Mouse (Mus musculus) kidney, adult 2 months (tissue): ENCODE measurements around the gene Fam53b. TPM values are rescaled to one million over a fixed set of nuclear protein-coding genes. Genes with fewer than 3 reads are reported as not detected.

Experiments used
- DNase-seq: peaks from one replicate; pipeline ENCODE4 v3.0.0; 2021
- H3K27ac ChIP-seq: fragments of 200-500 bp; 2 replicates; pipeline ENCODE4 v1.5.1; 2012; ENCODE audit warnings: low read depth, low read length, control low read depth, inconsistent platforms; ENCODE audit not compliant: insufficient read depth
- H3K27me3 ChIP-seq: fragments of 200-500 bp; replicated peaks from 2 replicates; pipeline ENCODE4 v1.6.1; 2012; ENCODE audit warnings: mild to moderate bottlenecking, moderate library complexity, low read length, inconsistent platforms; ENCODE audit not compliant: control insufficient read depth, insufficient read depth
- H3K36me3 ChIP-seq: fragments of 200-500 bp; 2 replicates; pipeline ENCODE4 v1.6.1; 2012; ENCODE audit warnings: mild to moderate bottlenecking, moderate library complexity, low read length, inconsistent platforms; ENCODE audit not compliant: control insufficient read depth, insufficient read depth
- H3K4me1 ChIP-seq: fragments of 200-500 bp; 2 replicates; pipeline ENCODE4 v1.6.1; 2011; ENCODE audit warnings: low read length; ENCODE audit not compliant: control insufficient read depth, insufficient read depth
- H3K4me3 ChIP-seq: fragments of 200-500 bp; 2 replicates; pipeline ENCODE4 v1.5.1; 2011; ENCODE audit warnings: mild to moderate bottlenecking, low read depth, low read length, control low read depth; ENCODE audit not compliant: insufficient read depth
- CTCF ChIP-seq: fragments of 200-500 bp; conservative IDR thresholded peaks from 2 replicates; pipeline ENCODE4 v1.5.1; 2011; ENCODE audit warnings: low read depth, mild to moderate bottlenecking, control low read depth, low read length, moderate library complexity, mixed read lengths; ENCODE audit not compliant: insufficient read depth, insufficient read length
- POLR2A ChIP-seq: fragments of 200-500 bp; IDR thresholded peaks from one replicate; pipeline ENCODE4 v1.6.1; 2011; ENCODE audit warnings: low read depth, low read length, control low read depth
- WGBS: fragments of 180-500 bp; shearing (Covaris S2); methylation state at CpG from one replicate; pipeline ENCODE4 v1.1.7; 2018; 5-methylcytosine and 5-hydroxymethylcytosine counted together
- polyA plus RNA-seq: library from polyadenylated mRNA; depleted of rRNA; stranded (reverse); fragments of >200 nt; gene quantifications from 2 replicates; pipeline ENCODE4 v1.2.3, GENCODE M21; 2012

Gene Fam53b
- polyA plus RNA-seq, 1 experiment, result 29.3 TPM

GRCm38 (mm10) chr7:132749504-132749903 is 64.2 kb downstream of the Fam53b start:
- no peak overlapping the region for H3K4me3 ChIP-seq
- no peaks in the 10 kb centered on the region for H3K27me3 ChIP-seq
- peaks cover 33% of the 10 kb centered on the region for H3K4me1 ChIP-seq
- TF ChIP-seq POLR2A (no peak), CTCF (no peak)
- no peak overlapping the region for H3K27ac ChIP-seq
- H3K36me3 ChIP-seq, result no peaks in the 10 kb centered on the region
- no peak for DNase-seq
- 89% methylated on average over 11 of the region's 11 CpGs for WGBS

DNA sequence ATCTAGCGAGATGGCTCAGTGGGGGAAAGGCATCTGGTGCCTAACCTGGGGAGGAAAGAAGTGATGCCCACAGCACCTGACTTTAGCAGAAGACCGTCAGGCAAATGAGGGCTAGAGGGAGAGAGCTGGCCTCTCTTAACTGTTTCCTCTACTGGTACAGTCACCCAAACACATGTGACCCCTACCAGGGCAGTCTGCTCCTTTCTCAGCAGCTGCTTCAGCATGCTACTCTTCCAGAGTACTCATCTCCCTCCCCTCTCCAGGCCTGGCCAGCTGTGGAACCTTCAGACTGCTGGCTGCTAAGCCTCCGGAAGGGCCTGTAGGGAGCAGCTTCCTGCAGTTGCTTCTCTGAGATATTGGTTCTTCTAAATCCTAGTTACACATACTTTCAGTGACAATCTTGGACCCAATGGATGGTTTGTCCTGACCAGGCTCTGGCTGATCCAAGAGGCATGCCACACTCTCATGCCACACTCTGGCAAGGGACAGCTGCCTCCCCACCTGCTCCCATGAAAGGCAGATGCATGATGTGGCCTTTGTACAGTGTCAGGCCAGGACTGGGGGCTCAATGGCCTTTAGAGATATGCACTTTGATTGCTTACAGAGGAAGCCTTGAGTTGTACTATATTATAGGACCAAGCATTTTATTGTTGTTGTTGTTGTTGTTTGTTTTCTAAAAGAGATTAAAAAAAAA is 65.5 kb downstream of the Fam53b start:
- TF ChIP-seq POLR2A (no peak), CTCF (0 out of 2 replicates have a peak, but pooled peaks have one; percentile 0)
- Histone ChIP-seq H3K36me3 (no peaks in the 10 kb centered on the region), H3K4me1 (peaks cover 30% of the 10 kb centered on the region), H3K27ac (peak overlapping the region; percentile 54), H3K4me3 (no peak overlapping the region), H3K27me3 (no peaks in the 10 kb centered on the region)
- 77% methylated on average over 3 of the region's 3 CpGs for WGBS
- DNase-seq, result no peak

GRCm38 (mm10) chr7:132747096-132747495 is 66.6 kb downstream of the Fam53b start:
- 73% methylated on average over 6 of the region's 6 CpGs for WGBS
- Histone ChIP-seq H3K4me3 (no peak overlapping the region), H3K27me3 (no peaks in the 10 kb centered on the region), H3K4me1 (peaks cover 22% of the 10 kb centered on the region), H3K36me3 (no peaks in the 10 kb centered on the region), H3K27ac (no peak overlapping the region)
- no peak for DNase-seq
- no peak for TF ChIP-seq CTCF
- no peak for TF ChIP-seq POLR2A

DNA sequence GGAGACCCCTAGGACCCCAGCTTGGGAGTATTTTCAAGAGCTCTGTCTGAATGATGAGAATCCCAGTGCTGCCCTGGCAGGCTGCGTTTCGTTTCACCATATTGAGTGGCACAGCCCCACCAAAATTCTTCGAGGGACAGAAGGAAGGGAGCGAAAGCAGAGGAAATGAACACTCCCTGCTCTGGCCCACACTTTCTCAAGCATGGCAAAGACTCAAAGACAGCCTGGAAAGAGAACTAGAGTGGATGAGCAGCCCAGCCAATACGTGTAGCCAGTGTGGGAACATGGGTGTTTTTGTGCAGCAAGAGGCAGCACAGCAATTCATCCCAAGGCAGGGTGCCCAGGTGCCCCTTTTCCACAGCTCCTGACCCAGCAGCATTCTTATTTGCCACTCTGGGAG is 70.8 kb downstream of the Fam53b start:
- DNase-seq, result no peak
- 73% methylated on average over 5 of the region's 5 CpGs for WGBS
- no peaks in the 10 kb centered on the region for H3K36me3 ChIP-seq
- no peak overlapping the region for H3K27ac ChIP-seq
- TF ChIP-seq CTCF, result no peak
- no peak for TF ChIP-seq POLR2A
- H3K4me3 ChIP-seq, result no peak overlapping the region
- peaks cover 10% of the 10 kb centered on the region; the same call in 1 of the 2 replicates for H3K4me1 ChIP-seq
- no peaks in the 10 kb centered on the region for H3K27me3 ChIP-seq

DNA sequence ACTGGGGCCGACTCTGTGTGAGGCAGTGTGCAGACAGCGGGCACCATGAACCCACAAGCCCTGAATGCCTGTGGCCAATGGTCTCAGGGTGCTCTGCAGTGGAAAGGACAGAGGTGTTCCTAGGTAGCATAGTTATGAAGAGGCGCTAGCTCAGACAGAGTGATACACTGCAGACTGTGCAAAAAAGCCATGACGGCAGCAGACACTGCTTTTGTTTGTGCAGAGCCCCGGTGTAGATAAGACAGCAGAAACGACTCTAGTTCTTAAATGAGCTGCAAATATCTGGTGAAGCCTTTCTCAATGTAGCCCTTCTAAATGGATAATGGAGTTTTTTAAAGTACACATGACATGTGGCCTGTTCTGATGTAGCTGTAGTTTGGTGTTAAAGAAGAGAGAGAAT is 73.9 kb downstream of the Fam53b start:
- Histone ChIP-seq H3K27ac (no peak overlapping the region), H3K4me1 (peaks cover 12% of the 10 kb centered on the region), H3K36me3 (no peaks in the 10 kb centered on the region), H3K27me3 (no peaks in the 10 kb centered on the region), H3K4me3 (no peak overlapping the region)
- TF ChIP-seq POLR2A (no peak), CTCF (no peak)
- WGBS, result 89% methylated on average over 6 of the region's 6 CpGs
- no peak for DNase-seq

- no peak overlapping the region for H3K27ac ChIP-seq
- no peaks in the 10 kb centered on the region for H3K36me3 ChIP-seq
- 89% methylated on average over 6 of the region's 6 CpGs for WGBS
- no peaks in the 10 kb centered on the region for H3K27me3 ChIP-seq
- TF ChIP-seq POLR2A, result no peak
- TF ChIP-seq CTCF, result no peak
- no peak for DNase-seq
- peaks cover 13% of the 10 kb centered on the region for H3K4me1 ChIP-seq
- no peak overlapping the region for H3K4me3 ChIP-seq
Measured at GRCm38 (mm10) chr7:132738844-132739243, 74.8 kb downstream of the Fam53b start.

DNA sequence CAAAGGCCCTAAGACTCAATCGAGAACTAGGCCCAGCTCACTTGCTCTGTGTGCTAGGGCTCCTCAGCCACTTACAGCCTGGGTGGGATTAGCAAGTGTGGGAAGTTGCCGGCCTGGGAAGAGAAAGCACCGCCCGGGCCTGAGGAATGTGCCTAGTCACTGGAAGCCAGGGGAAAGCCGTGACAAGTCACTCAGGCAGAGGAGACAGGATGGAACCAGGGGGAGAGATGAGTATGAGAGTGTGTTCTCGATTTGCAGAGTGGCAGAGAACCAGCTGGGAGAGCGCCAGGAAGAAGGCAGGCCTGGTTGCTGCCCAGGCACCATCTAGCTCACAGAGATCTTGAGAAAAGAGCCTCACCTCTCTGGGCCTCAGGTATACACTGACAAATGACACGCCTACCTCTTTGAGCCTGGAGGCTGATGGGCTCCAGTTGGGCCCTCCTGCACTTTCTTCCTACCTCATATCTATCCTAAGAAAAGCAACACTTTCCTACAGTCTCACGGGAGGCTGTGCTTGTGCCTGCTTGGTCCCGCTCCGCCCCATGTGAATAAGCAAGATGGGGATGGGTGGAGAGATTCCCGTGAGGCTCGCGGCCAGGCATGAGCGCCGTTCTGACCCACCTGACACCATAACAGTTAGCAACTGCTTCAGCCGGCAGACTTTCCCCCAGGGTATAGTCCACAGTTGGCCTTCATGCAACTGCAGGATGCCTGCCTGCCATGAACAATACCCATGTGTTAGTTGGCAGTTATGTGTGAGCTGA is 77.4 kb downstream of the Fam53b start:
- no peaks in the 10 kb centered on the region for H3K36me3 ChIP-seq
- H3K27ac ChIP-seq, result peak overlapping the region; percentile 79
- no peak for TF ChIP-seq CTCF
- no peak for TF ChIP-seq POLR2A
- peak; percentile 88 for DNase-seq
- H3K27me3 ChIP-seq, result no peaks in the 10 kb centered on the region
- H3K4me1 ChIP-seq, result peaks cover 30% of the 10 kb centered on the region
- 37% methylated on average over 17 of the region's 17 CpGs for WGBS
- H3K4me3 ChIP-seq, result no peak overlapping the region
